Mouse (Mus musculus): Measurements from ENCODE around the gene Pgf.

Pgf gene

GRCm38 (mm10) chr12:85177740-85178239, at the start of gene Pgf:
Gene Pgf, minus strand, starts transcription at chr12:85177790.
- ChIA-PET POLR2A (interaction anchor here in 3 of 4 experiments (0.7 to 4.3 kb wide), 8 partner anchors 10 to 47 kb away, joined by 3 to 16 read pairs (median 4); partner anchors contain the start of gene Rps6kl1 (in 2 of the 3)), CTCF (interaction anchor here in 2 of 4 experiments (0.7 to 1.7 kb wide), 4 partner anchors 7 to 296 kb away, joined by 3 to 4 read pairs (median 3); no protein-coding TSS in a partner anchor)

DNA sequence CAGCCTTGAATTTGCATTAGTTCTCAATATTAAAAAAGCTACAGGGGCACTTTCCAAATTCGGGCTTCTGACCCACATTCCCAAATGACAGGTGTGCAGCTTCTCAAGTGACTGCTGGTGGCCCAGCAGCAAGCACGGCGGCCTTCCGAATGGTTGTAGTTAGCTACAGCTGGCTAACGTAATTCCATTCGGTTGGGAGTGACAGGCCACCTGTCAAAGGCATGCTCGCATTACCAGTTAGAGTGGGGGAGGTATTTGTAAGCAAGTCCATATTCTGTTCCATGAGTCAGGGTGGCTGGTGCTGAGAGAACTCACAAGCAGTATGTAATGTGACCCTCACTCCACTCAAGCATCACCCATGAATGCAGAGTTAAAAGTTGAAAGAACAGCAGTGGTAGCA, 49.6 kb upstream of the Pgf start:
- ChIA-PET CTCF (interaction anchor here in 1 of 4 experiments (0.6 kb wide), 1 partner anchor 67 kb away, joined by 4 read pairs; no protein-coding TSS in a partner anchor), POLR2A (interaction anchor here in 3 of 4 experiments (0.6 to 2.2 kb wide), 9 partner anchors 13 to 246 kb away, joined by 3 to 7 read pairs (median 3); partner anchors contain the start of genes Acyp1 (in 1 of the 3), Fos (in 1 of the 3) and Zc2hc1c (in 1 of the 3))

GRCm38 (mm10) chr12:85219905-85220290, 42.3 kb upstream of the Pgf start:
- ChIA-PET POLR2A (interaction anchor here in 3 of 4 experiments (0.8 to 2.4 kb wide), 27 partner anchors 10 to 125 kb away, joined by 3 to 24 read pairs (median 5); partner anchors contain the start of genes Mlh3 (in 2 of the 3), Rps6kl1 (in 2 of the 3), Acyp1 (in 1 of the 3) and Zc2hc1c (in 1 of the 3)), CTCF (interaction anchor here in 1 of 4 experiments (1.5 to 1.8 kb wide), 2 partner anchors 68 to 86 kb away, joined by 5 read pairs; partner anchors contain the start of genes Acyp1 and Zc2hc1c)

- POLR2A ChIA-PET, result interaction anchor here in 3 of 4 experiments (0.6 to 2.4 kb wide), 45 partner anchors 9 to 447 kb away, joined by 3 to 24 read pairs (median 4); partner anchors contain the start of genes Rps6kl1 (in 3 of the 3), Acyp1 (in 2 of the 3), Mlh3 (in 2 of the 3) and Zc2hc1c (in 2 of the 3)
- CTCF ChIA-PET, result interaction anchor here in 3 of 4 experiments (0.6 to 1.8 kb wide), 7 partner anchors 18 to 86 kb away, joined by 3 to 6 read pairs (median 5); partner anchors contain the start of genes Acyp1 (in 1 of the 3) and Zc2hc1c (in 1 of the 3)
Measured at GRCm38 (mm10) chr12:85219236-85219904, 41.8 kb upstream of the Pgf start, which contains the start of gene Eif2b2. Gene Eif2b2, plus strand, starts transcription at chr12:85219481.

GRCm38 (mm10) chr12:85217733-85218310, 40.2 kb upstream of the Pgf start:
- POLR2A ChIA-PET, result interaction anchor here (0.6 to 2.4 kb wide), 14 partner anchors 9 to 858 kb away, joined by 3 to 24 read pairs (median 5); partner anchors contain the start of genes Acyp1 (in 1 of the 4), Mlh3 (in 1 of the 4) and Zc2hc1c (in 1 of the 4)
- CTCF ChIA-PET, result interaction anchor here in 3 of 4 experiments (0.5 to 1.8 kb wide), 3 partner anchors 69 to 163 kb away, joined by 5 to 6 read pairs (median 6); no protein-coding TSS in a partner anchor

GRCm38 (mm10) chr12:85215031-85215430, 37.4 kb upstream of the Pgf start:
- ChIA-PET POLR2A (no interaction called here), CTCF (interaction anchor here in 2 of 4 experiments (0.6 to 1.2 kb wide), 2 partner anchors 72 to 73 kb away, joined by 3 read pairs; partner anchors contain the start of genes Acyp1 (in 1 of the 2) and Zc2hc1c (in 1 of the 2))

DNA sequence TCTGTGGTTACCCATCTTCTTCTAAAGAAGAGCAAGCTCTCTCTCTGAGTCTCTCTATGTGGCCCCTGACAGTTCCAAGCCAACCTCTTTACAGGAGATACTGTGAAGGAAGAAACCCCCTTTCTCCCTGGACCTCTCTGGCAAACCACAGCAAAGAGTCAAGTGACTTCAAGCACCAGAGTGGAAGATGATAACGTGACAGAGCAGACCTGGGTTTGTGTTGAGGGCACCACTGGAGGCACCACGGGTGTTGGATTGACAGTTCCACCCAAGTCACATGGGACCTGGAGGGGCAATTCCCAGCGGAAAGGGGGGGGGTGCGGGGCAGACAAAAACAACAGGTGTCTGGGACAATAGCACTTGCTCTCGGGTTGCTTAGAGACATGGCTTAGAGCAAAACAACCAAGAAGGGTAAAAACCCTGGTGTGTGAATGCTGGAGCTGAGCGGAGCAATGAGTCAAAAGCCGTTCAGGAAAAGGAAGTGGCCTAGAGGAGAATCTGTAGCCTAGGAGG, 31.2 kb upstream of the Pgf start:
- ChIA-PET CTCF (interaction anchor here in 2 of 4 experiments (0.6 to 1.9 kb wide), 3 partner anchors 26 to 96 kb away, joined by 3 to 12 read pairs (median 5); no protein-coding TSS in a partner anchor), POLR2A (interaction anchor here in 2 of 4 experiments (0.6 to 1.9 kb wide), 9 partner anchors 10 to 412 kb away, joined by 3 to 11 read pairs (median 4); partner anchors contain the start of genes Acyp1 (in 2 of the 2), Eif2b2 (in 2 of the 2) and Zc2hc1c (in 2 of the 2))

DNA sequence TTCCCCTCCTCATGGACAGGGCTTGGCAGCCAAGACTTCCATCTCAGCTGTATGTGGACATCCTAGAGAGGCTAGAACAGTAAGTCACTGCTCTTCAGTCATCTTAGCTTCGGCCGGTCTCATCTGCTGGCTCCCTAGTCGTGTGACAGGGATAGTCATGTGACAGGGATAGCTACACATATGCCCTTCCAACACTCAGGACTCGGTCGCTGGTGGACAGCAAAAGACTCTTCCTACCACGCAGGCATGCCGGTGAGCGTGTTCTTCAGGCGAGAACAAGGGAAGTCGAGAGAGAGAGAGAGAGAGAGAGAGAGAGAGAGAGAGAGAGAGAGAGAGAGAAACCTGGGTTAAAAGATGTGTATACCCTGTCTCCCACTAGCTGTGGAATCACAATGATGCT, 27.8 kb upstream of the Pgf start:
- CTCF ChIA-PET, result interaction anchor here in 2 of 4 experiments (0.6 to 1.4 kb wide), 2 partner anchors 14 to 113 kb away, joined by 5 to 15 read pairs; no protein-coding TSS in a partner anchor
- POLR2A ChIA-PET, result interaction anchor here (0.6 to 1.0 kb wide), 4 partner anchors 12 to 1017 kb away, joined by 3 to 7 read pairs (median 4); no protein-coding TSS in a partner anchor

DNA sequence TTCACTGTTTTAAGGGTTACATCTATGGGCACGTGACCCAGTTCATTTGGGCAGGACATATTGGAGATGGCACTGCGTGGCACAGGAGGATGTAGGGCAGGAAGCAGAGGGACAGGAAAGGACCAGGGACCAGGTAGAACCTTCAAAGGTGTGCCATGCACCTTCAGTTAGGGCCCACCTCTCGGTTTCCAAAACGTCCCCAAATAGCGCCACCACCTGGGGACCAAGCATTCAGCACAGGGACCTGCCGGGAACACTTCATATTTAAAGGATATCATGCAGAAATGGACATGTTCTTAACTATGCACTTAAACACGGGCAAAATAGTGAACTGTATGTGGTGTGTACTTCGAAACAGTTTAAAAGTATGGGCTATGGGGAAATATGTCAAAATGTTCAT, 26.5 kb upstream of the Pgf start:
- ChIA-PET POLR2A (no interaction called here), CTCF (interaction anchor here in 2 of 4 experiments (0.6 to 1.4 kb wide), 2 partner anchors 9 to 112 kb away, joined by 5 to 6 read pairs; no protein-coding TSS in a partner anchor)

DNA sequence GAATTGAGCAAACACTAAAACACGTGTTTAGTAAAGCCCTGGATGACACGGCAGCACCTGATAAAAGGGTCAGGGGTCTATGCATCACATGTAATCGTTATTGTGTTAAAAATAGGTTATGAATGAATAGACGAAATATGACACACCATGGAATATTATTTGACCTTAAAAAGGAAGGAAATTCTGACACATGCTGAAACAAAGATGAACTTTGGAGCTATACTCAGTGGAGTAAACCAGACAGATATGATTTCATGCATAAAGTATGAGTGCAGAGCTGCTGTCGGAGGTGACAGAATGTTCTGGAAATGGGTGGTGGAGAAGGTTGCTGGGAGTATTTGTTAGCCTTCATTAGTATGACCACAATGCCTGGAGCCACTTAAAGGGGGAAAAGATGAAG, 26.1 kb upstream of the Pgf start:
- ChIA-PET POLR2A (no interaction called here), CTCF (no interaction called here)

- ChIA-PET CTCF (interaction anchor here in 2 of 4 experiments (0.6 to 0.9 kb wide), 2 partner anchors 8 to 290 kb away, joined by 3 to 4 read pairs; no protein-coding TSS in a partner anchor), POLR2A (interaction anchor here in 2 of 4 experiments (1.3 to 2.1 kb wide), 3 partner anchors 17 to 271 kb away, joined by 3 to 7 read pairs (median 3); partner anchors contain the start of gene Pgf (in 1 of the 2))
Measured at GRCm38 (mm10) chr12:85202191-85202590, 24.6 kb upstream of the Pgf start.

DNA sequence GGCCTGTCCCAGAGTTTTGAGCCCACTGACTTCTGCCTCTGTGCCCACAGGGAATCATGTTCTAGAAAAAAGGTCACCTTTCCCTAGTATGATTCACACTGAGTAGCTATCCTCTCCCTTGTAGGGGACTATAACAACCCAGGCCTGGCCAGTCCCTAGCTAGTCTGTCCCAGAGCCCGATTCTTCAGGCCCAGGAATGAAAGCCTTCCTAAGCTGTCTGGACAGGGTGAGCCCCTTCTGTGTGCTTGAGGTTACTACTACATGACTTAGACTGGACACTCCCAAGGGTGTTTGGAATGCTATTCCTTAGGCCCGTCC, 24.2 kb upstream of the Pgf start:
- ChIA-PET POLR2A (interaction anchor here in 2 of 4 experiments (1.0 to 2.1 kb wide), 6 partner anchors 11 to 271 kb away, joined by 3 to 7 read pairs (median 3); partner anchors contain the start of genes Eif2b2 (in 1 of the 2), Pgf (in 1 of the 2) and Rps6kl1 (in 1 of the 2)), CTCF (interaction anchor here in 2 of 4 experiments (0.6 to 0.9 kb wide), 3 partner anchors 8 to 346 kb away, joined by 3 to 4 read pairs (median 3); no protein-coding TSS in a partner anchor)

DNA sequence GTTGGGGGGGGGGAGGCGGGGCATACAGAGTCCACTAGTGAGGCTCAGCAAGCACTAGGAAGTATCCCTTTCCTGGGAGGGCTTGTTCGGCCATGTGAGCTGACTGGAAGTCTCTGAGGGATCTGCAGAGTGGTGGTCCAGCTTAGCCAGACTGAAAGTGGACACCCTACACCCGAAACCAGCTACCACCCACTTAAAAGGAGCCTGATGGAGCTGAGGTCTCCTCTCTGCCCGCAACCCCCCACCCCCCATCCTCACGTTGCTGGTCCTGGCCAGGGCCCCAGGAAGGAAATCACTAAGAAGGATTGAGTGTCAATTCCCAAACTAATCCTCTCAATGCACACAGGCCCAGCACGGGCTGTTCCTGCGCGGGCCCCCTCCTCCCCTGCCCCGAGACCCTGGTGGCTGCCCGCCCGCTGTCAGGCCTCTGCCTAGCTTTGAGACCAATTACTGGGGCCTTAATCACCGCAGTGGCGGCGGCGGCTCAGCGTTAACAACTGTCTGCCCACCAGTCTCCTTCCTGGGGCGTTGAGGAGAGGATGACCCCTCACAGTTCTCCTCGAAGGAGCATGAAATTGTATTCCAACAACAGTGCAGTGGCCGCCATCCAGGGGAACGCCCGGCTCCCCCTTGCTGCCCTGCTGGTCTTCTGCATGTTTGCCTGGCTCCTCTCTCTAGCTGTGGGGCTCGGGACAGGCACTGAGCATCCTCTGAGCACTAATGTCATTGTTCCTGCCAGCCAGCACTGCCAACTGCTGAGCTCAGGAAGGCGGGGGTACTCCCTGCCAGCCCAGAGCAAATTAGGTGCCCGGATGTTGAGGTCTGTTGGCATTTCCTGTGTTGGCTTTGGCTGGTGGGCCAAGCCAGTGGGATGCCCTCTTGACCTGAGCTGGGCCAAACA, 23.6 kb upstream of the Pgf start:
- CTCF ChIA-PET, result interaction anchor here in 3 of 4 experiments (0.6 to 1.0 kb wide), 5 partner anchors 18 to 346 kb away, joined by 3 read pairs; partner anchors contain the start of gene Eif2b2 (in 1 of the 3)
- POLR2A ChIA-PET, result interaction anchor here in 3 of 4 experiments (0.7 to 2.1 kb wide), 8 partner anchors 9 to 272 kb away, joined by 3 to 7 read pairs (median 3); partner anchors contain the start of genes Eif2b2 (in 1 of the 3), Pgf (in 1 of the 3) and Rps6kl1 (in 1 of the 3)

- POLR2A ChIA-PET, result interaction anchor here in 1 of 4 experiments (1.1 kb wide), 1 partner anchor 10 kb away, joined by 3 read pairs; no protein-coding TSS in a partner anchor
Measured at GRCm38 (mm10) chr12:85199954-85200353, 22.4 kb upstream of the Pgf start.

GRCm38 (mm10) chr12:85197936-85198335, 20.3 kb upstream of the Pgf start:
- POLR2A ChIA-PET, result interaction anchor here in 3 of 4 experiments (0.8 to 1.4 kb wide), 10 partner anchors 10 to 424 kb away, joined by 3 to 4 read pairs (median 3); partner anchors contain the start of genes Eif2b2 (in 1 of the 3) and Rps6kl1 (in 1 of the 3)
- CTCF ChIA-PET, result interaction anchor here in 3 of 4 experiments (0.6 to 1.1 kb wide), 3 partner anchors 29 to 107 kb away, joined by 3 read pairs; no protein-coding TSS in a partner anchor

More at GRCm38 (mm10) chr12:85199954-85200353, 22.4 kb upstream of the Pgf start:
- CTCF ChIA-PET, result no interaction called here

DNA sequence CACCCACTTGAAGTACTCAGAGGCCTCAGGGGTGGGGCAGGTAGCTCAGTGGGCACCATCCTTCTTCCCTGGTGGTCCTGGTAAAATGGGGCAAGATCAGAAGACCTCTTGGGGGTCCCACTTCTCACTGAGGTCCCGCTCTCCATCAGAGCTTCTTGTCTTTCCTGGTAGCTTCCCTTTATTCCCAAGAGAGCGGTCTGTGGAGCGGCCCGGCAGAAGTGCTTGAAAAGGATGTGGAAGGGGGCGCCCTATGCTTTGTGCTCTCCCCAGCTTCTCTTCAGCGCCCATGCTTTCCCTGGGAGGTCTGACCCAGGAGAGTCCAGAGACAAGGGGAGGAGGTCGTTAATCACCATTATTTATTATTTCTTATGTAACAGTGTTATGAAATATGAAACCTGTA, 19.8 kb upstream of the Pgf start:
- CTCF ChIA-PET, result interaction anchor here in 2 of 4 experiments (0.6 to 1.1 kb wide), 3 partner anchors 25 to 108 kb away, joined by 3 read pairs; no protein-coding TSS in a partner anchor
- POLR2A ChIA-PET, result interaction anchor here in 3 of 4 experiments (0.8 to 1.4 kb wide), 10 partner anchors 11 to 425 kb away, joined by 3 to 4 read pairs (median 3); partner anchors contain the start of genes Eif2b2 (in 1 of the 3) and Rps6kl1 (in 1 of the 3)

All from embryonic stem cell, embryonic (primary cell).